Mouse (Mus musculus) liver, embryonic 13.5 days (tissue): ENCODE data around the gene Pbx4. TPM values are rescaled to one million over a fixed set of nuclear protein-coding genes. Genes with fewer than 3 reads are reported as not detected.
A peak's percentile ranks its signal among the peaks of the same experiment; 100 is the strongest.

ENCODE experiments used
- ATAC-seq: fragments of 200-750 bp; cut with Nextera tagmentation; 2 replicates; pipeline ENCODE4 v1.8.0; 2017; ENCODE audit warnings: low read depth, mild to moderate bottlenecking, moderate number of reproducible peaks, moderate library complexity
- DNase-seq: peaks from one replicate; pipeline ENCODE4 v3.0.0; 2022
- H3K27ac ChIP-seq: fragments of 300-500 bp; sonication (generic); 2 replicates; pipeline ENCODE4 v1.5.1; 2015; ENCODE audit warnings: moderate library complexity, mild to moderate bottlenecking, inconsistent platforms
- H3K27me3 ChIP-seq: fragments of 300-500 bp; sonication (generic); 2 replicates; pipeline ENCODE4 v1.6.1; 2015; ENCODE audit warnings: mild to moderate bottlenecking, inconsistent platforms
- H3K36me3 ChIP-seq: fragments of 300-500 bp; sonication (generic); 2 replicates; pipeline ENCODE4 v1.6.1; 2015; ENCODE audit warnings: mild to moderate bottlenecking, inconsistent platforms
- H3K4me1 ChIP-seq: fragments of 300-500 bp; sonication (generic); replicated peaks from 2 replicates; pipeline ENCODE4 v1.6.1; 2015; ENCODE audit warnings: inconsistent platforms
- H3K4me2 ChIP-seq: fragments of 300-500 bp; sonication (generic); 2 replicates; pipeline ENCODE4 v1.6.1; 2015; ENCODE audit warnings: inconsistent platforms, mild to moderate bottlenecking, moderate library complexity
- H3K4me3 ChIP-seq: fragments of 300-500 bp; sonication (generic); replicated peaks from 2 replicates; pipeline ENCODE4 v1.5.1; 2015; ENCODE audit warnings: mild to moderate bottlenecking, inconsistent platforms
- H3K9ac ChIP-seq: fragments of 300-500 bp; sonication (generic); 2 replicates; pipeline ENCODE4 v1.6.1; 2015; ENCODE audit warnings: mild to moderate bottlenecking, inconsistent platforms
- H3K9me3 ChIP-seq: fragments of 300-500 bp; sonication (generic); replicated peaks from 2 replicates; pipeline ENCODE4 v1.6.1; 2016; ENCODE audit warnings: inconsistent platforms
- WGBS: fragments of 180-500 bp; shearing (Covaris S2); methylation state at CpG from one replicate; pipeline ENCODE4 v1.1.7; 2015; ENCODE audit not compliant: insufficient replicate concordance; 5-methylcytosine and 5-hydroxymethylcytosine counted together
- polyA plus RNA-seq: library from polyadenylated mRNA; unstranded; fragments of >200 nt; fragmentation: Nextera tagmentation; extraction: Ambion mirVana; gene quantifications from 2 replicates; pipeline ENCODE4 v1.2.1, GENCODE M21; 2015

Pbx4 gene
- polyA plus RNA-seq, 1 experiment from 2014 or later: 2.8 TPM

DNA sequence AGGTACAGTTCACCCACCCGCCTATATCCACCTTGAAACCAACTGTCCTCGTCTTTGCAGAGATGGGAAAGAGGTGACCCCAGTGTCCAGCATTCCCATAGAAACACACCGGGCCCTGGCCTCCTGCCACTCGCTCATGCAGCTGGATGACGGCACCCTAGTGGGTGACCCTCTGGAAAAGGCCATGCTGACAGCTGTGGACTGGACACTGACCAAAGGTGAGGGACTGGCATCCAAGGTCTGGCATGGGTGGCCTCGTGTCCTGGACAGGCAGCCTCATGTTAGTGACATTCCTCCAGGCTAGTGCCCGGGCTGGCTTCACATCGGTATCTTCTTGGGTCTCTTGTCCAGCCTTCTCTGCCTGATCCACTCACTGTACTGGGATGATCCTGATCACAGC lies 33.0 kb upstream of the Pbx4 start:
- H3K4me1 ChIP-seq: no peaks in the 10 kb centered on the region
- no peaks in the 10 kb centered on the region for H3K27me3 ChIP-seq
- no peak overlapping the region for H3K4me3 ChIP-seq
- no peak for ATAC-seq
- 85% methylated on average over 8 of the region's 8 CpGs for WGBS
- peaks cover 100% of the 10 kb centered on the region for H3K36me3 ChIP-seq
- H3K9ac ChIP-seq: no peak overlapping the region
- H3K4me2 ChIP-seq: no peak overlapping the region
- no peak for DNase-seq
- no peak overlapping the region for H3K27ac ChIP-seq
- H3K9me3 ChIP-seq: no peaks in the 10 kb centered on the region

DNA sequence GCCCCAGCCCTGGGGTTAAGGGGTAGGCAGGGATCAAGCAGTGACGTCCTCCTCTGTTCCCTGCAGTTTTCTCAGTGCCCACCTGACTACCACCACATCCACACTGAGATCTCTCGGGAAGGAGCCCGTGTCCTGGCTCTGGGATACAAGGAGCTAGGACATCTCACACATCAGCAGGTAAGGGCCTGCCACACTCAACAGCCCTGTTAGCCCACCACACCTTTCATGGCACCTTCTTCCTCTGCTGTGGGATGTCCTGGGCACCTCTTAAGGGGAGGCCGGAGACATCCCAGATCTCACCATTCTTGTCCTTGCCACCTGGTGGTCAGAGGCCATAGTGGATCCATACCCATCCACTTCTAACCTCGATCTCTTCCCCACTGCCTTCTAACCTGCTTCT lies 32.3 kb upstream of the Pbx4 start:
- Histone ChIP-seq H3K36me3 (peaks cover 99% of the 10 kb centered on the region), H3K4me3 (no peak overlapping the region), H3K27ac (no peak overlapping the region), H3K4me2 (no peak overlapping the region), H3K9me3 (no peaks in the 10 kb centered on the region), H3K9ac (no peak overlapping the region), H3K4me1 (no peaks in the 10 kb centered on the region), H3K27me3 (no peaks in the 10 kb centered on the region)
- DNase-seq: no peak
- WGBS: 87% methylated on average over 5 of the region's 5 CpGs
- no peak for ATAC-seq

DNA sequence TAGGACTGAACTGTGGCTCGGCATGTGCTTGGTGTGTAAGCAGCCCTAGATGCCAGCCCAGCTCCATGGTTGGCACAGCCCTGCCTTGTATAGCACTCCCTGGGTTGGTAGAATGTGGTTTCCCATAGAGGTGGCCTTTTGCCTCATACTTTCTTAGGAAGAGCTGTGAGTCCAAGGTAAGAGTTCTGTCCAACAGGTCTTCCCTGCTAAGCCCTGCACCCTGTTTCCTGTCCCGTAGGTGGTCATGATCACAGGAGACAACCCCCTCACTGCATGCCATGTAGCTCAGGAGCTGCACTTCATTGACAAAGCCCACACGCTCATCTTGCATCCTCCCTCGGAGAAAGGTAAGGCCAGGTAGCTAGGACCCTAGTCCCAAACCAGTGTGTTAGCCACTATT lies 30.5 kb upstream of the Pbx4 start:
- 82% methylated on average over 4 of the region's 4 CpGs for WGBS

DNA sequence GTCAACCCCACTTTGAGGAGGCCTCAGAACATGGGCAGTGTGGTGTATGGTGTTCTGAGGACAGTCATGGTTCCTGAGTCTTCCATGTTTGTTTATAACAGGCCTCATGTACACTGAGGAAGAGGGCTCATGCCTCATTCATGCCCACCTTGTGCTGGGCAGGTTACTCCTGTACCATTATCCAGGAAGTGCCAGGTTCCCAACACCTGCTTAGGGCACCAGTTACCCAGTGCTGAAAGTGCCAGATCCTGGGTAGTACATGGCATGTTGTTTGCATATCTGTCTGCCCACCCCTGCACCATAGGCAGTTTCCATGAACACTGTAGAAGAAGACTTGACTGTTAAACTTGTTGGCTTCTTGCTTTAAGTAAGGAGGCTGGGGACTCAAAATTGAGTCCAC lies 30.1 kb upstream of the Pbx4 start:
- Histone ChIP-seq H3K27ac (no peak overlapping the region), H3K9ac (no peak overlapping the region), H3K27me3 (no peaks in the 10 kb centered on the region), H3K36me3 (peaks cover 99% of the 10 kb centered on the region), H3K4me3 (no peak overlapping the region), H3K4me2 (no peak overlapping the region), H3K4me1 (no peaks in the 10 kb centered on the region), H3K9me3 (no peaks in the 10 kb centered on the region)
- DNase-seq: no peak
- ATAC-seq: no peak

More for the DNA sequence above, 30.5 kb upstream of the Pbx4 start:
- Histone ChIP-seq H3K4me2 (no peak overlapping the region), H3K27ac (no peak overlapping the region), H3K36me3 (peaks cover 99% of the 10 kb centered on the region), H3K4me1 (no peaks in the 10 kb centered on the region), H3K9me3 (no peaks in the 10 kb centered on the region), H3K27me3 (no peaks in the 10 kb centered on the region), H3K9ac (no peak overlapping the region), H3K4me3 (no peak overlapping the region)
- no peak for DNase-seq
- no peak for ATAC-seq

DNA sequence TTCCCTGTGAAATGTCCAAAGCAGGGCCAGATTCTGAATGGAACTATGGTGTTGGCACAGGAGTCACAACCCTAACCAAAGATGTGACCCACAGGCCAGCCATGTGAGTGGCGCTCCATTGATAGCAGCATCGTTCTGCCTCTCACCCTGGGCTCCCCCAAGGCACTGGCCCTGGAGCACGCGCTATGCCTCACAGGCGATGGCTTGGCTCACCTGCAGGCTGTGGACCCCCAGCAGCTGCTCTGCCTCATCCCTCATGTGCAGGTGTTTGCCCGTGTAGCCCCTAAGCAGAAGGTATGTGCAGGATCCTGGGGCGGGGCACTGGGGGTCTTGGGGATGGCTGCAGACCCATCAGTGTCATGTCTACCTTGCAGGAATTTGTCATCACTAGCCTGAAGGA lies 28.9 kb upstream of the Pbx4 start:
- no peak for ATAC-seq

DNA sequence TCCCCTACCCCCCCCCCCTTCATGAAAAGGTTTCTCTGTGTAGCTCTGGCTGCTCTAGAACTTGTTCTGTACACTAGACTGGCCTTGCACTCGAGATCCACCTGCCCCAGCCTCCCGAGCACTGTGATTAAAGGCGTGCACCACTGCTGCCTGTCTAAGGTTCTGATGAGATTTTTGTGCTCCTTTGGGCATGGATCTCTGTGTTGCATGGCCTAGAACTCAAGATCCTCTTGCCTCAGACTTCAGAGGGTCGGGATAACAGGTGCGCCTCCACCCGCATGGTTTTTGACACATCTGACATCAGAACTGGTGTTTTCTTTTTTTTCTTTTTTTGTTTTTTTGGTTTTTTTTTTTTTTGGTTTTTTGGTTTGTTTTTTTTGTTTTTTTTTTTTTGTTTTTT lies 27.8 kb upstream of the Pbx4 start:
- Histone ChIP-seq H3K4me2 (no peak overlapping the region), H3K9me3 (no peaks in the 10 kb centered on the region), H3K27me3 (no peaks in the 10 kb centered on the region), H3K4me3 (no peak overlapping the region), H3K4me1 (peaks cover 12% of the 10 kb centered on the region), H3K9ac (no peak overlapping the region), H3K27ac (no peak overlapping the region), H3K36me3 (peaks cover 87% of the 10 kb centered on the region)
- DNase-seq (no peak), ATAC-seq (no peak)
- 85% methylated on average over 6 of the region's 6 CpGs for WGBS

More for the DNA sequence above, 28.9 kb upstream of the Pbx4 start:
- Histone ChIP-seq H3K27me3 (no peaks in the 10 kb centered on the region), H3K4me3 (no peak overlapping the region), H3K36me3 (peaks cover 99% of the 10 kb centered on the region), H3K27ac (no peak overlapping the region), H3K4me1 (peaks cover 3% of the 10 kb centered on the region), H3K9me3 (no peaks in the 10 kb centered on the region), H3K9ac (no peak overlapping the region), H3K4me2 (no peak overlapping the region)
- 82% methylated on average over 7 of the region's 7 CpGs for WGBS
- DNase-seq: no peak

DNA sequence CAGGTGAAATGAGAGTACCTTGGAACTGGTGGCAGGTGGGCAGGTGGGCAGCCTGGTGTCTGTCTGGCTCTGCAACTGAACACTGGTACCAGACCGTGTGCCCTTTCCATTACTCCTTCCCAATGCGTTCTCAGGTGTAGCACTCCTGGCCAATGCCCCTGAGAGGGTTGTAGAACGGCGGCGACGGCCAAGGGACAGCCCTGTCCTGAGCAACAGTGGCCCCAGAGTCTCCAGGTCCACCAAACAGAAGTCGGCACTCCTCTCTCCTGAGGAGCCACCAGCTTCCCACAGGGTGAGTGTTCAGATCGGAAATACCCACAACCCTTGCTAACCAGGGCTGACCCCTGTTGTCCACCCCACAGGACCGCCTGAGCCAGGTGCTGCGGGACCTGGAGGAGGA lies 27.2 kb upstream of the Pbx4 start:
- Histone ChIP-seq H3K27ac (no peak overlapping the region), H3K4me2 (no peak overlapping the region), H3K4me3 (no peak overlapping the region), H3K9ac (no peak overlapping the region), H3K27me3 (no peaks in the 10 kb centered on the region), H3K36me3 (peaks cover 82% of the 10 kb centered on the region), H3K4me1 (peaks cover 12% of the 10 kb centered on the region), H3K9me3 (no peaks in the 10 kb centered on the region)
- 84% methylated on average over 10 of the region's 10 CpGs for WGBS
- ATAC-seq: no peak
- no peak for DNase-seq

DNA sequence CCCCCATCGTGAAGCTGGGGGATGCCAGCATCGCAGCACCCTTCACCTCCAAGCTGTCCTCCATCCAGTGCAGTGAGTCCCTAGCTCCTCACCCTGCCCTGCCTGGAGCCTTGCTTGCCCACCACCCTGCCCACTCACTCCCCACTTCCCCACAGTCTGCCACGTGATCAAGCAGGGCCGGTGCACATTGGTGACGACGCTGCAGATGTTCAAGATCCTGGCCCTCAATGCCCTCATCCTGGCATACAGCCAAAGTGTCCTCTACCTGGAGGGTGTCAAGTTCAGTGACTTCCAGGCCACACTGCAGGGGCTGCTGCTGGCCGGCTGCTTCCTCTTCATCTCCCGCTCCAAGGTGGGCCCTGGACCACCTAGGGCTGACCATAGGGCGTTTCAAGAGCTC lies 26.8 kb upstream of the Pbx4 start:
- Histone ChIP-seq H3K27ac (no peak overlapping the region), H3K27me3 (no peaks in the 10 kb centered on the region), H3K9me3 (no peaks in the 10 kb centered on the region), H3K4me1 (peaks cover 12% of the 10 kb centered on the region), H3K36me3 (peaks cover 78% of the 10 kb centered on the region), H3K9ac (no peak overlapping the region), H3K4me2 (no peak overlapping the region), H3K4me3 (no peak overlapping the region)
- ATAC-seq: no peak
- 88% methylated on average over 9 of the region's 9 CpGs for WGBS
- no peak for DNase-seq

DNA sequence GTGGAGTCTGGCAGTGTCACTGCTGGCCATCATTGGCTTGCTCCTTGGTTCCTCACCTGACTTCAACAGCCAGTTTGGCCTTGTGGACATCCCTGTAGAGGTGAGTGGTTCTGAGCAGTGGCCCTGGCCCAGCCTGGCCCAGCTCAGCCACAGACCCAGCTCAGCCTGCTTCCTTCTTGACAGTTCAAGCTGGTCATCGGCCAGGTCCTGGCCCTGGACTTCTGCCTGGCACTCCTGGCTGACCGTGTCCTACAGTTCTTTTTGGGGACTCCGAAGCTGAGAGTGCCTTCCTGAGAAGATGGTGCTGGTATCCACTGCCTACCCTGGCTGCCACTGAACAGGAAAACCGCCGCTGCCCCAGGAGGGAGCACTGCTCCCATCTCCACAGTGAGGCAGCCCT lies 25.1 kb upstream of the Pbx4 start:
- H3K4me2 ChIP-seq: no peak overlapping the region
- H3K27ac ChIP-seq: no peak overlapping the region
- no peak for ATAC-seq
- H3K9me3 ChIP-seq: no peaks in the 10 kb centered on the region
- H3K4me3 ChIP-seq: no peak overlapping the region
- 87% methylated on average over 5 of the region's 5 CpGs for WGBS
- H3K27me3 ChIP-seq: no peaks in the 10 kb centered on the region
- DNase-seq: no peak
- H3K36me3 ChIP-seq: peaks cover 63% of the 10 kb centered on the region
- peaks cover 12% of the 10 kb centered on the region for H3K4me1 ChIP-seq
- no peak overlapping the region for H3K9ac ChIP-seq

DNA sequence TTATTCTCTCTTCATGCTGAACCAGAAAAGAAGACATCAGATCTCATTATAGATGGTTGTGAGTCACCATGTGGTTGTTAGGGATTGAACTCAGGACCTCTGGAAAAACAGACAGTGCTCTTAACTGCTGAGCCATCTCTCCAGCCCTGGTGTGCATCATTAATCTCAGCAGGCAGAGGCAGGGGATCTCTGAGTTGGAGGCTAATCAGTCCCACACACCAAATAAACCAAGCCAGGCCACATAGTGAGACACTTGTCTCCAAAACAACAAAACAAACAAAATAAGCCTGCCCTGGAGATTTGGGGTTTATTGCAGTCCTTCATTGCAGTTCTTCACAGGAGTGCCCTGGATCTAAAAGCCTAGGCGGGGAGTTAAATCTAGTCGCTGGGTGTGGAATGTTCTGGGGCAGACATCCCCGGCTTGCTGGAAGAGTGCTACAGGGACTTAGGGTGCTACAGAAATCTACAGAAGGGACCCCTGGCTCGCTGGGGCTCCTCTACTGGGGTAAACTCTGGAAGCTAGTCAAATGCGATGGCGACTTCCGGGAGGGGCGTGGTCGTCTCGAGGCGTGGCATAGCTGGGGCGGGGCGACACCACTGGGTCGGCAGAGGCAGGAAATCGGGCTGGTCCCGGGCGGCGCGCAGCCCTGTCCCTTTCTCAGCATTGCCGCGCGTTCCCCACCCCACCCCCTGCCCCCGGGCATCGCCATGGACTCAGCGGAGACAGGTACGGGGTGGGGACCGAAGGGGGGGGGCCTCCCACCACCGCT lies 24.0 kb upstream of the Pbx4 start, which contains the start of gene Gmip:
Gene Gmip (plus strand): TSS at position 586 of the 770 bp plus-strand sequence.
- no peak within 1 kb of the TSS; the same call in 1 of the 2 replicates for H3K27ac ChIP-seq
- WGBS: 5% methylated on average over 27 of the region's 28 CpGs

DNA sequence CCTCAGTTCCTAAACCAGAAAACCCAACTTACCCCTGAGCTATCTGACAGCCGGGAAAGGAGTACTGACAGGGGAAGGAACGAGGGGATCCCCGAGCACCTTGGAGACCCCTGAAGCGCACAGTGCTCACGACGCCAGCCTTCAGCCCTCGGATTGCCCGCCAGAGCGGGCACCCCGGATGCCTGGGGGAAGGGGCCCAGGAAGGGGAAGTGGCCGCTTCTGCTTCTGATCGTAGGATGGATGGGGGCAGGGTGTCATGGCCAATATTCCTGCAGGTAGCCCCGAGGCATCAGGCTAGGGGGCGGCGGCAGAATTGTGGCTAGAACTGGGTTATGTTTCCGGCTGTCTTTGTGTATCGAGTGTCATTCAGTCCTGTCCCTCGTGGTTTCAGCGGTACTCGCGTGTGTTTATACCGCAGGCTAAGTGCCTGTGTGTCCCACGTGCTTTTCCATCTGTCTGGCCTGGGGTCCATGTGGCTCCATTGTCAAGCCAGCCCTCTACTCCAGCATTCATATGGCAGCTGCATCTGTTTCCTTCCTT lies 23.4 kb upstream of the Pbx4 start:
- DNase-seq: no peak
- H3K4me1 ChIP-seq: peaks cover 12% of the 10 kb centered on the region
- no peak overlapping the region for H3K27ac ChIP-seq
- WGBS: under 1% methylated on average over 23 of the region's 23 CpGs
- peaks cover 53% of the 10 kb centered on the region for H3K36me3 ChIP-seq
- no peaks in the 10 kb centered on the region for H3K9me3 ChIP-seq
- H3K9ac ChIP-seq: peak overlapping the region; percentile 73
- ATAC-seq: 0 out of 2 replicates have a peak, but pooled peaks have one; percentile 12
- H3K27me3 ChIP-seq: no peaks in the 10 kb centered on the region
- peak overlapping the region; percentile 65 for H3K4me3 ChIP-seq
- H3K4me2 ChIP-seq: peak overlapping the region; percentile 94

More for the DNA sequence above, 24.0 kb upstream of the Pbx4 start, which contains the start of gene Gmip:
- no peaks in the 10 kb centered on the region for H3K27me3 ChIP-seq
- H3K9ac ChIP-seq: peak within 1 kb of the TSS; percentile 73
- H3K36me3 ChIP-seq: peaks cover 53% of the 10 kb centered on the region
- peak; percentile 79 for DNase-seq
- H3K9me3 ChIP-seq: no peaks in the 10 kb centered on the region
- peak within 1 kb of the TSS; percentile 94 for H3K4me2 ChIP-seq
- peak within 1 kb of the TSS; percentile 65 for H3K4me3 ChIP-seq
- peak; percentile 79 for ATAC-seq
- peaks cover 12% of the 10 kb centered on the region for H3K4me1 ChIP-seq

DNA sequence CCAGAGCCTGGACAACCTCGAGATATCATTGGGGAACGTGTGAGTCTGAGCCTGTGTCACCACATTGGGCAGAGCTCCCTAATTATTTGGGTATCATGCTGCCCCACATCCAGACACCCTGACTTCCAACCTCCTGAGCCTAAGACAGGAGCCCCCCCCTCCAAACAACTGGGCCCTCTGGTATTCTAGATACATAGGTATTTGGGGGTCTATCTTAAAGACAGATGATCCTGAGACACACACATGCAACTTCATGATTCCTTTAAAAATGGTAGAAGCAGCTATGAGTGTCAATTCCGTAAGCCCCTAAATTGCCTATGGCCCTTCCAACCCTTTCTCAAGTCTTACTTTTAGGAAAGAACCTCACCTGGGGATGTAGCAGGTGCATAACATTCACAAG lies 22.5 kb upstream of the Pbx4 start:
- WGBS: 44% methylated on average over 3 of the region's 3 CpGs
- Histone ChIP-seq H3K27me3 (no peaks in the 10 kb centered on the region), H3K9me3 (no peaks in the 10 kb centered on the region), H3K27ac (no peak overlapping the region), H3K4me1 (peaks cover 12% of the 10 kb centered on the region), H3K4me3 (0 out of 2 replicates have a peak overlapping the region, but pooled peaks have one; percentile 65), H3K36me3 (peaks cover 53% of the 10 kb centered on the region), H3K9ac (no peak overlapping the region), H3K4me2 (peak overlapping the region; percentile 94; the same call in 1 of the 2 replicates)
- no peak for ATAC-seq
- DNase-seq: no peak
